Mouse (Mus musculus) left cerebral cortex, postnatal 4 days (tissue): ENCODE measurements around the gene Pcdh11x. TPM values are rescaled to one million over a fixed set of nuclear protein-coding genes. Genes with fewer than 3 reads are reported as not detected.

Experiments
- total RNA-seq, 2 experiments: library from RNA; stranded (reverse); gene quantifications; 2 replicates each; pipeline ENCODE4 v1.2.3; 2021

Gene Pcdh11x
- total RNA-seq, 2 experiments from 2014 or later: 33.7 to 43.6 TPM

Other genes starting within 250 kb of the Pcdh11x start
- gene H2afb3, start 22.8 kb downstream of the Pcdh11x start, total RNA-seq: not detected